Comparison of ENCODE assay signal across 10 mouse cellular contexts in the genomic region with DNA sequence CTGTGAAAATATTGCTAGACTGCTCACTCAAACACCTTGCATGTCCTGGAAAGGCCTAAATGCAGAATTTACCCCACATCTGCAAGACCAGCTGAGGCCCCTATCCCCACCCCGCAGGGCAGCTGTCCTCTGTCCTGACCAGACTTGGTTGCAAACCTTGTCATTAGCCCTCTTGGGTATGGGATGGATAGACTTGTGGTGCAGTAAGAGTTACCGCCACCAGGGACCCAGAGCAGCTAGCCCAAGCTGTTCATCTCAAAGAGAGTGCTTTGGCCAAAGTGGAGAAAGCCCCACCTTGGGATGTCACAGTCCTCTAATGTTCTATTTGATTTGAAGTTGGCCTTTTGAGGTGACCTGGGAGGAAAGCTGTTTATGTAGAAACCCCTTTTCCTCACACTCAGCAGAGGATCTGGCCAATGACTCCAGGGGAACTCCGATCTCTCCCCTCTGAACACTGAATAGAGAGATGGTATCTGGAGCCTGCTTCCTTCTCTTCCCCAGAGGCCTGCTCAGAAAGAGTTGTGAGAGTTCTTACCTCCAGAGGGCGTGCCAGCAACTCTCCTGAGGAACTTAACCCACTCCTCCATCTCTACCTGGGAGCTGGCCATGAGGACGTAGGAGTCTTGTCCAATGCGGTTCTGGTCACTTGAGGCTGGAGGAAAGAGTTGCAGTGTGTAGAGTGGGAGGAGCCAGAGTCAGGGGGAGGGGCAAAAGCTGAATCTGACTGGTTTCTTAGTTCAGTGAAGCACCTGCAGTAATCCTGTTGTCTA. TPM values are rescaled to one million over a fixed set of nuclear protein-coding genes. Genes with fewer than 3 reads are reported as not detected.
A peak's percentile ranks its signal among the peaks of the same experiment; 100 is the strongest.
DNase-seq lines count a peak whose midpoint lies in the region; ATAC-seq and TF ChIP-seq lines count a peak whose summit lies in the region.
"Had no signal": no experiment of that assay in that cellular context is flagged by ENCODE, and none has a peak within 500 bp of the region (broad histone marks: within the 10 kb centered on the region; RNA-seq: fewer than 3 reads in every experiment).

No protein-coding gene starts in this region.

- no peak overlapping the region for H3K4me3 ChIP-seq in liver, embryonic 12.5 days
- no peak overlapping the region for H3K4me3 ChIP-seq in liver, embryonic 14.5 days (ENCODE audit: insufficient read depth in 1 of 2, low read depth in 2 of 2, low read length in 2 of 2)
- no peak overlapping the region for H3K4me3 ChIP-seq in thymus, adult 2 months (ENCODE audit: control insufficient read depth, insufficient read depth, low read length)
- H3K4me3 ChIP-seq: hindbrain, embryonic 15.5 days had no signal

- no peak for ATAC-seq in liver, embryonic 12.5 days
- no peak for ATAC-seq in liver, embryonic 14.5 days (ENCODE audit: insufficient read depth)

- peak; percentile 25 for DNase-seq in liver
- DNase-seq in T-cell, adult 2 months (ENCODE audit: low spot score): peak; percentile 26
- peak in 1 of 3 experiments; percentile 19 for DNase-seq in liver, embryonic 14.5 days (ENCODE audit: low read depth in 3 of 3, low spot score in 3 of 3)
- DNase-seq in thymus, adult 2 months: peak; percentile 45
- no peak for DNase-seq in left cerebral cortex, adult 11 months (ENCODE audit: low spot score)
- DNase-seq in left cerebral cortex, adult 18-20 months (ENCODE audit: low spot score in 2 of 2): no peak
- no peak for DNase-seq in retina, embryonic 14.5 days (ENCODE audit: low spot score)
- DNase-seq: cerebellum, postnatal 25 days had no signal

- peak; percentile 21 for TF ChIP-seq CTCF in liver, embryonic 14.5 days (IDR thresholded peaks at IDR 0.05; ENCODE audit: low read depth)
- no peak for TF ChIP-seq CTCF in thymus, adult 2 months (IDR thresholded peaks at IDR 0.05; ENCODE audit: borderline replicate concordance, control insufficient read depth, extremely low read depth, insufficient read depth, low read length, poor library complexity)

- no peak overlapping the region for H3K27ac ChIP-seq in liver, embryonic 12.5 days
- H3K27ac ChIP-seq in liver, embryonic 14.5 days: no peak overlapping the region
- no peak overlapping the region for H3K27ac ChIP-seq in thymus, adult 2 months (ENCODE audit: control insufficient read depth, insufficient read depth, low read length)
- H3K27ac ChIP-seq: hindbrain, embryonic 15.5 days had no signal

- H3K9me3 ChIP-seq in liver, embryonic 12.5 days (replicated peaks): no peaks in the 10 kb centered on the region
- no peaks in the 10 kb centered on the region for H3K9me3 ChIP-seq in liver, embryonic 14.5 days (ENCODE audit: control insufficient read depth, low read length)
- H3K9me3 ChIP-seq: hindbrain, embryonic 15.5 days had no signal

- 57% methylated on average over 6 of the region's 6 CpGs for WGBS in liver, embryonic 12.5 days (ENCODE audit: insufficient replicate concordance)
- WGBS in liver, embryonic 14.5 days (ENCODE audit: insufficient replicate concordance): 49% methylated on average over 6 of the region's 6 CpGs
- 92% methylated on average over 6 of the region's 6 CpGs for WGBS in thymus, adult 2 months

- TF ChIP-seq EP300 in liver, embryonic 14.5 days (IDR thresholded peaks at IDR 0.05; ENCODE audit: low read depth): no peak

- H3K4me1 ChIP-seq in liver, embryonic 12.5 days: no peaks in the 10 kb centered on the region
- H3K4me1 ChIP-seq in liver, embryonic 14.5 days (replicated peaks; ENCODE audit: control insufficient read depth in 2 of 2, insufficient read depth in 2 of 2, low read length in 1 of 2): no peaks in the 10 kb centered on the region
- H3K4me1 ChIP-seq in thymus, adult 2 months (replicated peaks; ENCODE audit: control insufficient read depth, insufficient read depth, low read length): no peaks in the 10 kb centered on the region

- no peaks in the 10 kb centered on the region for H3K27me3 ChIP-seq in liver, embryonic 12.5 days (replicated peaks)
- H3K27me3 ChIP-seq in liver, embryonic 14.5 days (ENCODE audit: control insufficient read depth, insufficient read depth, low read length): no peaks in the 10 kb centered on the region
- no peaks in the 10 kb centered on the region for H3K27me3 ChIP-seq in thymus, adult 2 months (ENCODE audit: control insufficient read depth, insufficient read depth, low read length)
- H3K27me3 ChIP-seq: hindbrain, embryonic 15.5 days had no signal

- no peak for TF ChIP-seq POLR2A in thymus, adult 2 months (IDR thresholded peaks at IDR 0.05; ENCODE audit: control insufficient read depth, extremely low read depth, insufficient read depth, low read length, poor library complexity)

- no peaks in the 10 kb centered on the region for H3K36me3 ChIP-seq in liver, embryonic 12.5 days
- no peaks in the 10 kb centered on the region for H3K36me3 ChIP-seq in liver, embryonic 14.5 days (replicated peaks; ENCODE audit: control insufficient read depth, insufficient read depth, low read depth)
- peaks cover 31% of the 10 kb centered on the region for H3K36me3 ChIP-seq in thymus, adult 2 months (ENCODE audit: control insufficient read depth, insufficient read depth, low read length)
- H3K36me3 ChIP-seq: hindbrain, embryonic 15.5 days had no signal

- no peak overlapping the region for H3K9ac ChIP-seq in liver, embryonic 12.5 days
- H3K9ac ChIP-seq in liver, embryonic 14.5 days (replicated peaks): no peak overlapping the region
- H3K9ac ChIP-seq: hindbrain, embryonic 15.5 days had no signal

- H3K4me2 ChIP-seq in liver, embryonic 12.5 days: no peak overlapping the region
- H3K4me2 ChIP-seq in liver, embryonic 14.5 days (ENCODE audit: low read depth): no peak overlapping the region
- H3K4me2 ChIP-seq: hindbrain, embryonic 15.5 days had no signal

RNA-seq across cellular contexts. Expression of a gene that starts 45.2 kb away (rescaled TPM):
- polyA plus RNA-seq in liver, embryonic 12.5 days (2016; fragmentation: Nextera tagmentation; extraction: Ambion mirVana): 5.2 and 5.4 TPM in 2 replicates
- 1.2 and 1.5 TPM in 2 replicates for polyA plus RNA-seq in liver, embryonic 14.5 days (2012; rRNA removed)
- polyA plus RNA-seq in liver, embryonic 14.5 days (2014; fragmentation: Nextera tagmentation; extraction: Ambion mirVana): 2.3 and 2.6 TPM in 2 replicates
- 17.2 TPM in 2 replicates for polyA plus RNA-seq in thymus, adult 2 months (2012; rRNA removed)
- 10 to 100 TPM in 1 of 2 experiments, 1 to 10 TPM in 1; 8.1 to 10.8 TPM for total RNA-seq in left cerebral cortex, adult 18-20 months (2021)

RNA-seq across cellular contexts. Expression of a gene that starts 59.0 kb away (rescaled TPM):
- polyA plus RNA-seq in liver, embryonic 12.5 days (2016; fragmentation: Nextera tagmentation; extraction: Ambion mirVana): 0.32 and 0.35 TPM in 2 replicates
- polyA plus RNA-seq in liver, embryonic 14.5 days (2012; rRNA removed): 0.60 and 0.65 TPM in 2 replicates
- 0.15 and 0.18 TPM in 2 replicates for polyA plus RNA-seq in liver, embryonic 14.5 days (2014; fragmentation: Nextera tagmentation; extraction: Ambion mirVana)
- 0.08 and 4.8 TPM in 2 replicates for polyA plus RNA-seq in thymus, adult 2 months (2012; rRNA removed)
- total RNA-seq in left cerebral cortex, adult 18-20 months (2021): not detected
- polyA plus RNA-seq: hindbrain, embryonic 15.5 days had no signal

Comparison
In these comparisons a context has a peak if more than half of its experiments do, and no peak if none do; other contexts are left out.
1. DNase-seq: peak in liver (single experiment), T-cell, adult 2 months (single experiment) and thymus, adult 2 months (single experiment); none in left cerebral cortex, adult 11 months (single experiment), left cerebral cortex, adult 18-20 months (0 of 2) and retina, embryonic 14.5 days (single experiment).